Mouse (Mus musculus) telencephalon, adult 2 months (tissue): ENCODE data around the gene Ankrd54.

Experiments used
- DNase-seq: peaks from one replicate; pipeline ENCODE4 v3.0.0-alpha.2; 2011; ENCODE audit warnings: low read depth, low spot score

The Ankrd54 gene

DNA sequence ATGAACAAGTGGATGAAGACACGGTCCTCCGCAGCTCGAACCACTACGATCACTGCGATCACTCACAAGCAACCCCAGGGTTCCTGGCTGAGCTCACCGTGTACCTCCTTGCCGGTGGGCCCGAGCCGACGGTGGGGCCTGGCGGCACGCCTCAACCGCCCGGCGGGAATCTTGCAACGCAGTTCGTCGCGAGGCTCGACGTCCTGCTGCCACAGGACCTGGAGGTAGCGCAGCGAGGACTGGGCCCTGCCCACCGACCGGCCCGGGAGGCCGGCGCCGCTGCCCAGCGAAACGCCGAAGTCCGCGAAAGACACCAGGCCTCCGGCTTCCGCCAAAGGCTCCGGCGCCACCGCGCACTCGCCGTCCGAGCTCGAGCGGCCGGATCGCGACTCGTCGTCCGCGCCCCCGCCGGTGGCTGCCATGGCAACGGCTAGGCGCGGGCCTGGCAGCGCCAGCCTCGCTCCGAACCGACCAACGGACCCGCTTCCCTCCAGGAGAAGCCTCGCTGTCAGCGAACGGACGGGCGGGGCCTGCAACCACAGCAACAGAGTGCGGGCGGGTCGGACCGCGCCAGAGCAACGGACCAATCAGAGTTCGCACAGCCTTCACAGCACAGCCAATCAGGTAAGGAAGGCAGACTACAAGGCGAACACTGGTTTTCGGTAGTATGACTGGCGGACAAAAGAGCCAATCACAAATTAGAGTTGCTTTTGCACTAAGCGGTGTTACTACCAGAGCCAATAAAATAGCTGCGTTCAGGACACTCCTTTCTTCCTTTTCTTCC lies at the start of gene Ankrd54:
Gene Ankrd54 (minus strand): TSS at position 518 of the 784 bp plus-strand sequence.
- DNase-seq, result peak; percentile 100

DNA sequence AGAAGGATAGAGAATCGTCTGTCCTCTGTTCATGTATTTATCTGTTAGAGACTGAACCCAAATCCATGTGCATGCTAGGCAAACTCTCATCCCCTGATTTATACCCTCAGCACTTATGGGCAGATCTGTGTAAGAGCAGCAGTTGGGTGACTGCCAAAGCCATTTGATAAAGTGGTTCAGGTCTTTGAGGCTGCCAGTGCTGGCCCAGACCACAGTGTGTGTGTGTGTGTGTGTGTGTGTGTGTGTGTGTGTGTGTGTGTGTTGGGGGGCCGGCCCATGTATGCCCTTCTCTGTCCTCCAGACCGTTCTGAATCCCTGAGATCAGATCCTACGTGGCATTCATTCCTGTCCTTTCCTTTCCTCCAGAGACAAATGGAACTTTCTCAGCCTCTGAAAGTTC lies 49.1 kb upstream of the Ankrd54 start:
- no peak for DNase-seq

- DNase-seq, result no peak
These were observed 47.8 kb upstream of the Ankrd54 start for GRCm38 (mm10) chr15:79110528-79110927.

DNA sequence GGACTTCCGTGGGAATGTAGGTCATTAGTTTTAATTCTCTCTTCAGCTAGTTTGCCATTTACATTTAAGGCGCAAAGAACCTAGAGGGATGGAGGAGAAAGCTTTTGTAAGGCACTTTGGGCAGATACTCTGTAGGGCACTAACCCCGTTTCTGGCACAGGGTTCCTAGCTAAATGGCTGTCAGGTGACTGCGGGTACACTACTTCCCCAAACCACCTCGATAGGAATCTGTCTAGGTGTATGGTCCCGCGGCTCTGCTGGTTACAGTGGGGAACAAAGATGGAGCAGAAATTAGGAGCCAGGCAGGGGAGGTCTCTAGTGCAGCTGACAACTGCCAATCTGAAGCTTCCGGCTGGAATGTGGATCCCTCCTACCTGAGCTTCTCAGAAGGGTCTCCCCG lies 47.3 kb upstream of the Ankrd54 start:
- DNase-seq, result no peak

DNA sequence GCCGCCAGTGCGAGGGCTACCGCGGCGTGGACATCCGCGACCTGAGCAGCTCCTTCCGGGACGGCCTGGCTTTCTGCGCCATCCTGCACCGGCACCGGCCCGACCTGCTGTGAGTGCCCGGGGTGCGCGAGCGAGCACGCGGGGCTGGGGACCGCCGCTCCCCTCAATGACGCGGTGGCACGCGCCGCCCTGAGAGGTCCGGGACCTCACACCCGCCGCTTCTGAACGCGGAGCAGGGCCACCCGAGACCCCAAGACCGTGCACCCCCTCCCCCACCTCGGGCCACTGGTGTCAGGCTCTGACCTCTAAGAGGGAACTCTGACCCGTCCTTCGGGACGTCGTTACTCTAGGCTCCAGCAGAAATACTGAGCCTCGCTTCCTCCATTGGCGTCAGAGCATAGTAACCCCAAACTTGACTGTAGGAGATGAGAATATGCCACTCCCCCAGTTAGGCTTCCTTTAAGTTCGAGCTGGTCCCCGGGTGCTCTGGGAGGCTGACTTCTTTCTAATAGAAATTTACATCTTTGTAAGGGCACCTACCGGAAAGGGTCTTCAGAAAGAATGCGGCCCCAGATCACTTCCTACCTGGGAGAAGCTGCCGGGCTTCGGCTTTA lies 46.7 kb upstream of the Ankrd54 start:
- no peak for DNase-seq

GRCm38 (mm10) chr15:79108421-79109320 lies 46.0 kb upstream of the Ankrd54 start, which contains the start of gene Micall1:
Gene Micall1 (plus strand): TSS chr15:79108898.
- DNase-seq, result no peak

GRCm38 (mm10) chr15:79107966-79108365 lies 45.3 kb upstream of the Ankrd54 start:
- no peak for DNase-seq

- DNase-seq, result no peak
These were observed 43.1 kb upstream of the Ankrd54 start for GRCm38 (mm10) chr15:79105804-79106203.

DNA sequence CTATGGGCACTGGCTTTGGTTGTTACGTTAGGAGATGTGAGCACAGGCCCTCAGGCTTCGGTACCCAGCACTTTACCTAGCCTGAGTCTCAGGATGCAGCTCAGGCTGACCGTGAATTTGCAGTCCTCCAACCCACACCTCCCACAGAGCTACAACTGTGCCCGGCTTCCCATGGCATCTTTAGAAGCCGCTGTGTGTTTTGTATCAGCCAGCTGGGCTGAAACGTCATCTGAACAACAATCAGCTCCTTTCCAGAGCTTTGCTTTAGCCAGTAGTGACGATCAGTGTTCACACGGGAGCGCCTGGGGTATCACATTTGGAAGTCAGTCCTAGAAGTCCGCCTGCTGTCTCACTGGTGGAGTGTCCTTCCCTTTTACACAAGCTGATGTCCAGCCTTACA lies 40.6 kb upstream of the Ankrd54 start:
- DNase-seq, result no peak

GRCm38 (mm10) chr15:79101531-79101930 lies 38.8 kb upstream of the Ankrd54 start:
- DNase-seq, result no peak

GRCm38 (mm10) chr15:79100391-79100790 lies 37.7 kb upstream of the Ankrd54 start:
- DNase-seq, result no peak

GRCm38 (mm10) chr15:79099456-79099855 lies 36.8 kb upstream of the Ankrd54 start:
- no peak for DNase-seq

DNA sequence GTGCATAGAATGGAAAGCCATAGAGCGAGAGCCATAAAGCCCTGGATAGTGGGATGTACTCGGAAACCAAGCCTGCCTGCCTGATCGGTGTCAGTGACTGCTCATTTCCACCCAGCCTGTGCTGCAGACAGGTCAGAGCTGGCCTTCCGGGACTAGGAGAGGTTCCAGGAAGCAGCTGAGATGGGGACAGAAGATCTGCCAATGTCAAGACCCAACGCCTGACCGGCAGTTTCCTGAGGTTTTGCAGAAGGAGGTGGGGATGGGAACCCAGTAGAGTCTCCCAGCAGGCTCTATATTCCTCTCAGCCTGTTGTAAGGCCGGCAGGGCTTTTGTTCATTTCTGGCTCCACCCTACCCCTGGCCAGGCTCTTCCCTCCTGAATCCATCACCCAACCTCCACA lies 36.2 kb upstream of the Ankrd54 start:
- no peak for DNase-seq

- no peak for DNase-seq
These were observed 35.5 kb upstream of the Ankrd54 start for GRCm38 (mm10) chr15:79098220-79098619.

- peak; percentile 64 for DNase-seq
These were observed 34.9 kb upstream of the Ankrd54 start for GRCm38 (mm10) chr15:79097611-79098025.

GRCm38 (mm10) chr15:79097135-79097534 lies 34.4 kb upstream of the Ankrd54 start:
- DNase-seq, result no peak

DNA sequence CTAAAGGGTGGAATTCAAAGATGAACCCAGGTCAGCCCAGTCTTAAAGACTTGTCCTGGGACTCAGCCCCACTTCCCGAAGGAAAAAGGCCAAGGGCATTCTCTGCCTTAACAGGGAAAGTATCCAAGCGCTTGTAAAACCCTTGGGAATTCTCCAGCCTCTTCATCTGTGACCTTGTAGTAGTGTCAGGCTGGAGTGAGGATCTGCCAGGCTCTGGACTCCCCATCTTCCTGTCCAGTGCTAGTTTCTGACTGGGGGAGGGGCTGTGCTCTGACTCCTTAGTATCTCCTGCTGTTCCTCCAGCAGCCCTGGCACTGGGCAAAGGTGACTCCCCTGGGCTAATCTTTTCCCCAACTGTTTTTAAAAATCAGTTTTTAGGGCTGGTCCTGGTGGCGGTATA lies 33.9 kb upstream of the Ankrd54 start:
- no peak for DNase-seq

DNA sequence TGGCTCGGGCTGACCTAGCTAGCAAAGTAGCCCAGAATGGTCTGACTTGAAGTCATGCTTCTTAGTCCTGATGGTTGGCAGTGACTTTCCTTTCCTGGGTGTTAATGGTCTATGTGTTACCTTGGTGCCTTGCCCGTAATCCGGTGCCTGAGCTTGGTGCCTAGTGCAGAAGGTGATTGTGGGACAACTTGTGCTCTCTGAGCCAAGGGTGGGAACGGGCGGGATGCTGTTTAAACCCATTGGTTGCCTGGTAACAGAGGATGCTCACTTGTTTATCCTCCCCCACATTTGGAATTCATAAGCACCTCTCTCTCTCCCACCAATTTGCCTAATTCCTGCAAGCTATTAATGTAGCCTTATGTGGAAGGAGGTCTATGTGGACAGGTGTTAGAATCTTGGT lies 32.8 kb upstream of the Ankrd54 start:
- DNase-seq, result no peak

DNA sequence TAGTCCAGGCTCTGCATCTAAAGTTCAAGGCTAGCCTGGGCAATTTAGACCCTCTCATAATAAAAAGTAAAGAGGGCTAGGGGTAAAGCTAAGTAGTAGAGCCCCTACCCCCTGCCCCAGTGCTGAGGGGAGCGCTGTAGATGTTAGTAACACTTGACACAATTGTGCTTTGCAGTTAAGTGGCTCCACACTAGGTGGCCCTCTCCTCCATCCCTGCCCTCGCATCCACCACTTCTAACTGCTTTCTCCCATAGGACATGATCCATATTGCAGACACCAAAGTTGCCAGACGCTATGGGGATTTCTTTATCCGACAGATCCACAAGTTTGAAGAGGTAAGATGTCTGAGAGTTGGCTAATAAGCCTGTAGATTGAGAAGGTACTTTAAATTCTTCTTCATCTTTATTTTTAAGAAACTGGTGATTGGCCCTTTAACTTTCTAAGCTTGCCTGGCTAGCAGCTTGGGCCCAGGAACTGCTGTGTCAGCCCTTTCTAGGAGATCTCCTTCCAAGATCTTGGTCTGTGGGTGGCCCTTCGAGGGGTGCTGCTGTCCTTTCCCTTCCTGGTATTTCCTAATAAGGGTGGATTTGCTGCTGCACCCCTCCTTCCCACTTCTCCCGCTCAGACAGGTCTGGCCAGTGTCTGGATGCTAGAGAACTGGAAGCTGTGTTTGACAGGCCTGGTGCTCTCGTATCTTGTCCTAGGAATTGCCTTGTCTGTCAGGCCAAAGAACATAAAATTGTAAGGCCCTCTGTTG lies 30.6 kb upstream of the Ankrd54 start:
- no peak for DNase-seq

- DNase-seq, result no peak
These were observed 29.6 kb upstream of the Ankrd54 start for GRCm38 (mm10) chr15:79092284-79092683.

- no peak for DNase-seq
These were observed 16.9 kb upstream of the Ankrd54 start for GRCm38 (mm10) chr15:79079567-79079966.
